Mouse (Mus musculus): ENCODE measurements at regions not wholly inside any gene's neighbourhood (a gene's known extent, or its start where the extent isn't known, plus 50 kb on each side); places are given as distances from the start of the nearest gene placed in this dataset.

- no peak for DNase-seq
These were observed 157.7 kb upstream of the 1700009N14Rik start for GRCm38 (mm10) chr4:39292348-39292845.

- DNase-seq: no peak
These were observed 140.0 kb upstream of the 1700009N14Rik start for GRCm38 (mm10) chr4:39310131-39310530.

- peak; percentile 5 for DNase-seq
These were observed 105.5 kb upstream of the 1700009N14Rik start for GRCm38 (mm10) chr4:39344401-39345138.

- DNase-seq: peak; percentile 6
These were observed 105.0 kb upstream of the 1700009N14Rik start for GRCm38 (mm10) chr4:39345139-39345412.

DNA sequence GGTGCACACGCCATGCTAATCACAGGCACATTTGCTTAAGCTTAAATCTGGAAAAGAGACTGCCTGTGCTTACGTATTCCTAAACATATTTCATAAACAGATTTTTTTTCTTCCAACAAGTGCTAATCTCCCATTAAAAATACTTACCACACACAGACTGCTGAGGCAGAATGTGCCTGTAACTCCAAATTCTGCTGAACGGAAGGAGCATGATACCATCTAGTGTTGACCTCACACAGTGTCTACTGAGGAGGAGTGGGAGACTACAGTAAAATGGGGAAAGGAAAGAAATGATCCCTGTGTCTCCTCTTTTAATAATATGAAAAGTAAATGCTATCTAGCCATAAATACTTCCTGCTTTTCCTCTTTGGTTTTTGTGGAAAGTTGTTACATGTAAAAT is 81.9 kb upstream of the 1700009N14Rik start:
- no peak for DNase-seq

DNA sequence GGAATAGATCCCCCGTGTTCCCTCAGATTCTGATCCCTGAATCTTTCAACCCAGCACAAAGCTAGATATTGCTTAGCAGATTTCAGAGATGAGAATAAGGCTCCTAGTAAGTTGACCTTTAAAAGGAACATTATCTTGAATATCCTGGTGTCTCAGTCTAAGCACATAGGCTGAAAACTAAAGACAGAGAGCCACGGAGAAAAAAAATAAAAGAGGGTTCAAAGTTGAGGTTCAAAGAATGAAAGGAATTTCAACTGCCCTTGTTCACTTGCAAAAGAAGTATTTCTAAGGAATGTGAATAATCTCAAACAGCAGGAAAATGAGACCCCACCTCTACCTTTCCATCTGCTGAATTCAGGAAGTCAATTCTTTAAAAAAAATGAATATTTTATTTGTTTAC is 69.3 kb upstream of the 1700009N14Rik start:
- no peak for DNase-seq

DNA sequence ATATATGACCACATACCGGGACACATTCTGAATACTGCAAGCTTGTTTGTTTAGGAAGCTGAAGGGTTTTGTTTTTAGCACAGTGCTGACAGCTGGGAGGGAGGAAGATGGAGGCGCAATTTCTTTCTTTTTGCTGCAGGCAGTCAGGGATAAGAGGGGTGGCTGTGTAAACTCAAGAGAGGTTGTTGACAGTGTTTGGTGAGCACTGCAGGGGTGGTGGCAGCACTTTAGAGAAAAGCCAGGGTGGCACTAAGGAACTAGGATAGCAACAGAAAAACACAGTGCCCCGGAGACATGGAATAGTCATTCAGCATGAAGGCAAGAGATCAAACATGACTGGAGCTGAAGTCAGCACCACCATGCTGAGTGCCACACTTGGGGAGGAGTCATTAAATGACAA is 51.9 kb upstream of the 1700009N14Rik start:
- no peak for DNase-seq

Data from embryo, embryonic 11 days (tissue).